Mouse (Mus musculus): ENCODE measurements at regions not wholly inside any gene's neighbourhood (a gene's known extent, or its start where the extent isn't known, plus 50 kb on each side); places are given as distances from the start of the nearest gene placed in this dataset.
"Not testable (repeated sequence)": the region's sequence is repeated elsewhere in the genome, so short reads cannot be mapped to it uniquely, and the experiment has no call there.

DNA sequence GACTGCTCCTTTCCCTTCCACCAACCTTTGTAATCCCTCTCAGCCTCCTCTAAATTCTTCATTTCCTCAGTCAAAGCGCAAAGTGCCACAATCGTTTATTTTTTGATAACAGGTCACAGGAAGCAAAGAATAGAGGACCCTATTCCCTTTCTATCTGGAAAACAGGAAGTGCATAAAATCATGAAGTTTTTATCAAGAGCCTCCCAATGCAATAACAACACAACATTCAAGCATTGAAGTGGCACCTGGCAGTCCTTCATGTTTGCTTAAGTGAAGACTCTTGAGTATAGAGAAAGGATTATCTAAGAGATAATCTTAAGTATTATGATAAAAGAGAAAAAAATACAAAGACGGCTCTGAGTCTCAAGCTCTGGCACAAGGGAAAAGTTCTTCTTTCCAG is 111.9 kb downstream of the Ibtk start:
- CTCF ChIA-PET = no interaction called here
- POLR2A ChIA-PET = no interaction called here

DNA sequence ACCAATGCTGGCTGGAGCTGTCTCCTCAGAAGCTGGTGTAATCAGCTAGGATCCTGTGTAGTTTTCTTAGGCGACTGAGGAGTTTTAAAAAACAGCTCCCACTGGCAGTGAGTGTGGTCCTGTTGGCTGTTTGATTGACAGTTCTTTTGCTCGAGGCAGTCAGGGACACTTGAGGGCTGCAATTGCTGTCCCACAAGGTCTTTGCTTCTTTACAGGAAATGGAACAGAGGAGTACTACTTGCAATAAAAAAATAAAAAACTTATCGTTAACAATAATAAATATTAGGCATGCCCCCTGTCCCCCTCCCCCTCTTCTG is 113.0 kb downstream of the Ibtk start:
- POLR2A ChIA-PET = no interaction called here
- CTCF ChIA-PET = no interaction called here

DNA sequence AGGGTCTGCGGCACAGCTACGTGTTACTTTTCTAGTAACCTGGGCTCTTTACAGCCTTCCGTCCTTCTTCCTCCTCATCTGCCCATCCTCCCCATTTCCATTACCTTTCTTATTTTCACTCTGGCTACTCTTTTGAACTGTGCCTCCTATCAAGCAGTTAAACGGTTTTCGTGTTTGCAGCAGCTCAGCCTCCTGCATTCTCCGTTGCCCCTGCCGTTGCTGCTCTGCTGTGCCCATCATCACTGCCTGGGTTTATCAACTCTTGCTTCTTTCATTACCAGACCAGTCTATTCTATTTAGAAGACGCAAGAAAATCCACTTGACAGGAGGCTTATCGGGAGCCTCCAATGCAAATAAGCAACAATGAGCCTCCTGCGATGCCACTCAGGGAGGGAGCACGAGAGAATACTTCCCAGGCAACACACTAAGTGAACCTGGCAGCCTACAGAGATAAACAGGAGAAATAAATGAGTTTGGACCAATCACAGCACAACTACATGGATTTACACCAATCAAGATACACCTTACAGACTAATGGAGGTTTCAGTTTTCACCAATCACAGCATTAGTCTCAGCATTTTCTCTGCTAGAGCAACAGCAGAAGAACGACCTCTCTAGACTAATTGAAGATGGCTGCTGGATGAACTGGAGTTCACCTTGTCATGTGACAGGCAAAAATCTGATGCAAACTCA is 113.5 kb downstream of the Ibtk start:
- ChIA-PET POLR2A (no interaction called here), CTCF (no interaction called here)

DNA sequence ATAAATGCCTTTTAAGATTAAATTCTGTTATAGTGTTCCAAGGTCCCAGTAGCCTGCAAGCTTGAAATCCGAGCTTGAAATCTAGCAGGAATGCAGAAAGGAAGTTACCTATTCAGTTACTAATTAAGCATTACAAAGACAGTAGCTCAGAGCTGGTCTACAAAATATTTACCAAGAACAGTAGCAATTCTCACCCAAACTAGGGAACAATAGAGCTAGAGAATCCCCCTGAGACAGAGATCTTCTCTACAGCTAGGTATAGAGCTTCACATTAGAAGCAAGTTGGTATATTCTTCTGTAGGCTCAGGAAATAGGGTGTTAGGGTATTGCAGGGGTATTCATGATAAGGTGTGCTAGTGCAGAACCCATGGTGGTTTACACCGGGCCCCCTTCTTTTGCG is 114.3 kb downstream of the Ibtk start:
- CTCF ChIA-PET = not testable (repeated sequence)
- POLR2A ChIA-PET = interaction anchor here in 1 of 4 experiments (0.7 kb wide), 1 partner anchor 55 kb away, joined by 3 read pairs; no protein-coding TSS in a partner anchor

DNA sequence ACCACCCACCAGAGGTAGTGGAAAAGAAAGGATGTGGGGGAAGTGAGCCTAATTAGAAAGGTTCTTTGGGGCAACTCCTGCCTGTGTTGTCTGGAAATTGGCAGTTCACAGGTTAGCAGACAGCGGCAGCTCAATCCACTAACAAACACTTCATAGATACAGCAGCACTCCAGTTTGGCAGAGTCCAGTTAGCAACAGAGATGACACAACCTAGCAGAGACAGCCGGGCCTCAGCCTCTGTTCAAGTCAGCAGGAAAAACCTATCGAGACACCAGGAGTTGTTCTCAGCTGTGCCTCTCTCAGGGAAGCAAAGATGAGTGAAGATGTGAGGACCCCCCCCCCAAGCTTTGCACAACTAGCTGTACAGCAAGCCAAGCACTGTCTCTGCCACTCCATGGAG is 131.2 kb downstream of the Ibtk start:
- ChIA-PET POLR2A (interaction anchor here in 1 of 4 experiments (0.6 kb wide), 1 partner anchor 129 kb away, joined by 5 read pairs; no protein-coding TSS in a partner anchor), CTCF (no interaction called here)

DNA sequence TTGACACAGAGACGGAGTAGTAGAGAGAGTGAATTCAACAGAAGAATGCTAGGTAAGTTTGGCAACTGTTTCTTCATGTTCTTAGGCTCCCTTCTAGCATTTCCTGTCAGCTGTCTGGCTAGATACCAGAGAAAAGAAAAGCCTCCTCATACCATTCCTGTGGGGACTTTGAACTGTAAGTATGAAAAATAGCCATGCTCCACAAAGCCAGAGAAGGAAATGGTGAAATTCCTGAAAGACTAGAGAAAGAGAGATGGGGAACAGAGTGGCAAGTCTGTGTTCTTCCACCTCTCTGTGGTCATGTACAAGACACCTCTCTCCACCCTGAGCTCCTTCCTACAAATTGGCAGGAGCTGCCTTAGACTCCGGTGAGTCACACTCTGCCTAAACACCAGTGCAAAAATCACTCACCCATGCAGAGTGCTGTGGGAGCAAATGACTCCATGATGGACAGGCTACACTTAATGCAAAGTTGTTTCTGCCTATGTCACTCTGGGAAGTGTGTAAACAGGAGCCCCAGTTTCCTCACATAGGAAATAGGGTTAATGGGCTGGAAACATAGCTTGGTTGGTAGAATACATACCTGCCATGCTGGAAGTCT is 131.9 kb downstream of the Ibtk start:
- ChIA-PET POLR2A (no interaction called here), CTCF (interaction anchor here in 1 of 4 experiments (0.6 kb wide), 1 partner anchor 49 kb away, joined by 6 read pairs; no protein-coding TSS in a partner anchor)

DNA sequence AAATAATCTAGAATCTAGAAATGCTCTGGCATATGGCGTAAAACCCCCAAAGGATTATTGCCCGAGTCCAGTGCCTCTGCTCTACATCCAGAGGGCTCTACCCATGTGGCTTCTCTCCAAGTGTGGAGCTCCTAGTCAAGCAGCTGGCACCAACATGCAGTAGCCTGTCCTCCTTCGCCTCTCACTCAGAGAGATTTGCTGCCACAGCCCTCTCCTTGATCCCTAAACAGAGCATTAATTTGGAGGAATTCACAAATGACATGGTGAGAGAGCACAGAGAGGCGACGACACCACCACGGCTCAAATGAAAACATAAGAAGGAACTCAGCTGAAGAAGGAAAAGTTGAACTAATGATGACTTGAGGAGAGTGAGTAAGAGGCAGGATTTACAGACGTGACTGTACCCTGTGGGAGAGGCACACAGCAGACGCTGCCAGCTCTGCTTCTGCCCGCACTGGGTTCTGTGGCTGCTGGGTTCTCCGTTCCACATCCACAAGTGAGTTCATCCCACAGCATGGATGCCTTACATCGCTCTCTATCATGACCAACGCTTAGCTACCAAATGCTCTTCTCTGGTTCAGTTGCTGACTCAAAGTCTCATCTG is 132.8 kb downstream of the Ibtk start:
- POLR2A ChIA-PET = no interaction called here
- CTCF ChIA-PET = no interaction called here

DNA sequence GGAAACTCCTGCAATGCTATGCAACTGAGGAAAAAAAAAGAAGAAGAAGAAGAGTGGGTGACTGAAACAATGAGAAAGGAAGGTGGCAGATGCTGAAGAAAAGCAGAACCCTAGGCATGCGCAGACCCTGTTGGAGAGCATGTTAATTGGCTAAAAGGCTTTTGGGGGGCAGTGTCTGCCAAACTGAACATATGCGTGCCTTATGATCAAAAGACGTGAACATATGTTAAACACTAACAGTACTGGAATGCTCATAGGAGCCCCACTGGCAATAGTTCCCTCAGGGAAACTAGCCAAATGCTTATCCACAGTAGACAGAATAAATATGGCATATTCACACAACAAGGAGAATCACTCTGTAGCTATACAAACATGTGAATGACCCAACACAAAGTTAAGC is 140.0 kb downstream of the Ibtk start:
- ChIA-PET CTCF (no interaction called here), POLR2A (no interaction called here)

DNA sequence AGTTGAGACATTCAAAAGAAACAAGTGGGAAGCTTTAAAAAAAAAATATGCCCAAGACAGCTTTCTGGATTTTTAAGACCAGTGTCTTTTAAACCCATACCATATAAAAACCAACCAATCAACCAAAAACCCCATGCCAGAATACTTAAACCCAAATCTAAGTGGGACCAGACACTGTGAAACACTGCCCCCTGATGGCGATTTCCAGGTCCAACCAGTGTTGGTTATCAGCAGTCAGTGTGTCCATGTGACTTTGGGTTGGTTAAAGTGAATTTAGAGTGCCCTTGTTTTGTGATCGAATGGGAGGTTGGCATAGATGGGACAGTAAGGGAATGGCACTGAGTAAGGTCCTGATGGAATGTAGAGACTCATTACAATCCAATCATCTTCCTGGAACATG is 152.2 kb downstream of the Ibtk start:
- CTCF ChIA-PET = no interaction called here
- POLR2A ChIA-PET = no interaction called here

DNA sequence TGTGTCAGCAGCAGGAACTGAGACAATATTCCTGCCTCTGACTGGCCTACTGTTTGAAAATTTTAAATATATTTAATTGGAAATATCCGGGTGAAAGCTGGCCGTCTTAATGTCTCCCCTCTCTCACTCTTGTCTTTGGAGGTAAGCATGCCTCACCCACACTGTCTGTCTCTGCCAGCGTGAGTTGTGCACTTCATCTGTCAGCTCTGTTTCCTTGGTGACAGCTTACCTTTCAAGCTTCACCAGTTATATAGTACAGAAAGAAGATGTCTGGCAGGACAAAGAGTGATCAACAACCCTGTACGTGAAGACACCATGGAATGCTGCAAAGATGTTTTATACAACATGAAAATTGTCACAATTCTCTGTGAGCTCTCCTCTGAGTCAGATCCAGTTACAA is 155.3 kb downstream of the Ibtk start:
- ChIA-PET POLR2A (no interaction called here), CTCF (interaction anchor here in 1 of 4 experiments (0.6 kb wide), 1 partner anchor 128 kb away, joined by 3 read pairs; no protein-coding TSS in a partner anchor)

DNA sequence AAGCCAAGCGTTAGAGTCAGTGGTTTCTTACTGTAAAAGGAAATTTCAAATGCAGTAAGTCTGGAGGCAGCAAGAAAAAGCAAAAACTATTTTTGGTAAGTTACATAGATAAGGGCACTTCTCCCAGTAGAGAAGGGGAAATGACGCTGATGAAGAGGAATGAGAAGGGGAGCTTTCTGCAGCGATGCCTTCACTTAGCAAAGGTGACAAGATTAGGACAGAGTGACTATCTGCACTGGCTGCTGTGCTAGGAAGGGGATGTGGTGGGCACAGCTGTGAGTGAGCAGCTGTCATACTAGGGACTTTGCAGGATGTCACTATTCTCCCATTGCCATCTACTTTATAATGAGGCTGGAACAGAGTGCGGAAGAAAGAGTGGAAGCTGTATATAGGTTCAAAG is 156.5 kb downstream of the Ibtk start:
- POLR2A ChIA-PET = no interaction called here
- CTCF ChIA-PET = no interaction called here

DNA sequence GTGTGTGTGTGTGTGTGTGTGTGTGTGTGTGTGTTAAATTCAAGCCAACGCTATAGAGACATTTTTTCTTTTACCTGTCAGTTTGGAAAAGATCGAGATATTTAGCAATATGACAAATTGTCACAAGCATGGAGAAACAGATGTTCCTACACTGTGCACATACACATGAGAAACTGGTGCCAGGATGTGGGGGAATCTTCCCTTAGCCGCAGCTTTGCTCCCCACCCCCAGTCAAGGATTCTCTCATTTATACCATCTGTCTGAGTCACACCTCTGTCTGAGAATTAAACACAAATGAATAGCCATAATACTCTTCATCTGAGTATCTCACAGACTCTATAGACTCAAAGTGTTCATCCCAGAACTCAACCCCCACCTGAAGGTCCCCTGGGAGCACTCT is 159.9 kb downstream of the Ibtk start:
- ChIA-PET POLR2A (no interaction called here), CTCF (interaction anchor here in 1 of 4 experiments (0.6 kb wide), 1 partner anchor 31 kb away, joined by 9 read pairs; no protein-coding TSS in a partner anchor)

DNA sequence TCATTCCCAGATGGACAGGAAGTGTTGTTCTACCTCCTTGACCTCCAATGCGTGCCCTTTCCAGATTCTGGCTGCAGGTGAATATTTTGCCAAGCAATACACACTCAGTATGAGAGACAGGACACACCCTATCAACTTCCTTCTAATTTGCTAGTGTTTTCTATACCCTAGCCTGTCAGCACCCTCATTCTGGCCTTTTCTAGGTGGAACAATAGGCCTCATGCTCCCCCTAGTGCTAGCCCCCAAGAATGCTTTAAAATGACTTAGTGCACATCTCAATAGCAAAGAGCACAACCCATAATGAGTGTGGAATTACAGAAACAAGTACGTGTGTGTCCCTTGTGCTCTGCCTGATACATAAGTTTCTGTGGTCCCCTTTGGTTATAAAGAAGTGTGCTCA is 161.1 kb downstream of the Ibtk start:
- POLR2A ChIA-PET = no interaction called here

DNA sequence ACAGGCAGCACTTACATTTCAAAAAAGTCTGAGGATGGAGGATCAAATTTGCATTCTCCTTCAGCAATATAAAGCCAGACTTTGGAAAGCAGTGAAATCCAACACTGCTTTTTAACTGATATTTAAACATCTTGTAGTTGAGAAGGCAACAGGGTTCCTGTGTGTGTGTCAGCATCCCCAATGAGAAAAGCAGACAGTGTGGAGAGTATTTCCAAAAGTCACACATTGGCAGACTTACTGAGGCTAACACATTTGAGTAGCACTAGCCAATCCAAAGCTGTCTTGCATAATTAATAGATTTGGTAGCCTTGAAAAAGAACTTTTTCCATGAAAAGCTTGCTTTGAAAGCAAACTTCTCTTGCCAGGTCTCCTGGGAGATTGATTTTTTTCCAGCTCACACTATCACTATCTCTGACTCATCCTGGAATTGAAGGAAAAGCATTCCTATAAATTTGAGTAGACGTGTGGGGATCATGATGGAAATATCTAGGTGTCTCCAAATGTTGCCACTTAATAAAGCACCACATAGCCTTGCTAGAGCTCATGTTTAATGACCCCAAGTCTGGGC is 168.0 kb downstream of the Ibtk start:
- CTCF ChIA-PET = no interaction called here
- POLR2A ChIA-PET = no interaction called here

More for the DNA sequence above, 161.1 kb downstream of the Ibtk start:
- CTCF ChIA-PET = no interaction called here

DNA sequence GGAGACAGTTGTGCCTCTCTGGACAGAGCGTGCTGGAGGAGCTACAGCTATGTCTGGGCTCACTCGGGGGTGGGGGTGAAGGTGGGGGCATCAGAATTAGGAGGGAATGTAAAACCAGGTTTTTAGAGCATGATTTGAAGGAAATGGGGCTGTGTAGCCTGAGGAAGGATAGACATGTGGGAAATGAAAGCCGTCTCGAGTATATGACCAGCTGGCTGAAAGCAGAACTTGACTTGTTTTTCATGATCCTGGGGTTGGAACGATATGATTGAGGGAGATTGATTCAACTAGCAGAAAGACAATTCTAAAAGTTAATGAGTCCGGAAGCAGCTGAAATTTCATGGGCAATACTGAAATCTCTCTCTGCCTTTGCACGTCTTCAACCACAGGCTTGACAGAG is 171.3 kb downstream of the Ibtk start:
- ChIA-PET POLR2A (no interaction called here), CTCF (interaction anchor here in 1 of 4 experiments (0.6 kb wide), 1 partner anchor 9 kb away, joined by 5 read pairs; no protein-coding TSS in a partner anchor)

DNA sequence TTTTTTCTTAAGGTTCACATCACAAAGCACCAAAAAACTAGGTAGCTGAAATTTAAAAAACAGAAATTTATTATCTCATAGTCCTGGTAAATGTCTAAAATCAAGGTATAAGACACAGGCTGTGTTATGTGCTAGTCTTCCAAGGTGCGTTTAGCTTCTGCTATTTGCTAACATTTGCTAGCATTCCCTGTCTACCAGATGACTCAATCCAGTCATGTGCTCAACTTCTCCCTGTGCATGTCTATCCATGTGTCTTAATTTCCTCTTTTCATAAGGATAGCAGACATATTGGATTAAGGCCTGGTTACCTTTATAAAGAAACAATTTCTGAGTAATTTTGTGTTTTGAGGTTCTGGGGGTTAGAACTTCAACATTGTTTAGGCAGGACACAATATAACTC is 171.8 kb downstream of the Ibtk start:
- POLR2A ChIA-PET = no interaction called here
- CTCF ChIA-PET = interaction anchor here in 1 of 4 experiments (0.6 kb wide), 1 partner anchor 9 kb away, joined by 5 read pairs; no protein-coding TSS in a partner anchor

DNA sequence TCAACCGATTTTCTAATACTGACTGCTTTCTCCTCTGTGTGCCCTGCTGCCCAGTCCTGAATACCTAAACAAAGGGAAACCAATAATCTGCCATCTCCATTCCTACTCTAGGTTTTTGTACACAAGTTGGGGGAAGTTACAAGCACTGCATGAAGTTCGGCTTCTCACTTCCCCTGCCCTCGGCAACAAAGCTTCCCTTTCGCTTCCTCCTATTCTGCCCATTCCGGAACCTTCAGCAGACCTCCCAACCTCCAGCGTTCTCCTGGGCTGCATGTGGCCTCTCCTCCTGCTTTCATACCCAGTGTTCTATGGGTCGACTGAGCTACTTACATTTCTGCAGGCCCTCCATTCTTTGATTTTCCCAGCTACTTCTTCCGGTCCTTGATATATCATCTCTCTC is 180.3 kb downstream of the Ibtk start:
- POLR2A ChIA-PET = interaction anchor here in 1 of 4 experiments (1.1 kb wide), 1 partner anchor 675 kb away, joined by 3 read pairs; no protein-coding TSS in a partner anchor
- CTCF ChIA-PET = interaction anchor here in 1 of 4 experiments (0.6 kb wide), 1 partner anchor 9 kb away, joined by 5 read pairs; no protein-coding TSS in a partner anchor

DNA sequence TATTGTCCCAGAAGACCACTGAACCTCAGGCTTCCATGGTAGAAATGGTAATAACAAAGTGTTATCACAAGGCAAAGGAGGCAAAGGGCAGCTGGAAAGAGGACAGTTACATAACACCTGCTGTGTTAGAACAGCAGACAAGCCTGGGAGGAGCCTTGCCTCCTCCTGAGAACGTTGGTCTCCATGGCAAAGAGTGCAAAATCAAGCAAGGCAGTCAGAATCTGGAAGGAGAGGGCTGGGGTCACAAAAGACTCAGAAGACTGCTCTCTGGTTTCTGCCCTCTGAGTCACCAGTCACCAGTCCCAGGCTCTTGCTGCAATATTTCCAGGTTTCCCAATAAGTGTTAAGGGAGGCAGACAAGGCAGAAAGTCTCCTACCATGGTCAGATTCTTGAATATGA is 197.3 kb downstream of the Ibtk start:
- POLR2A ChIA-PET = no interaction called here

DNA sequence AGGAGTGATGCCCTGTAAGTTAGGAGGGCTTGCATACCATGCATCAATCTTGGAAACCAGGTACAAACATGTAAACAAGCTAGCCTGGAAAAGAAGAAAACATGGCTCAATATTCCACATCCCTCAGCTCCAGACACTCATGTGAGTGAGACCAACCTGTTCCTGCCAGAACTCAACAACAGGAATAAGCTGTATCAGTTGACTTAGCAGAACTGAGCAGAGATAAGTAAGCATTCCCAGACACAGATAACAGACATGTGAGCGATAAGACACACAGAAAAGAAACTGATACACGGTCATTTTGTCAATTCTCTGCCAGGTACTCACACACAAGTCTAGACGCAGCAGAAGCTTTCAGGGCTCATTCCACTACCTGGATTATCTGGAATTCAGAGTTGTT is 198.7 kb downstream of the Ibtk start:
- ChIA-PET CTCF (no interaction called here), POLR2A (no interaction called here)

More for the DNA sequence above, 197.3 kb downstream of the Ibtk start:
- CTCF ChIA-PET = no interaction called here

DNA sequence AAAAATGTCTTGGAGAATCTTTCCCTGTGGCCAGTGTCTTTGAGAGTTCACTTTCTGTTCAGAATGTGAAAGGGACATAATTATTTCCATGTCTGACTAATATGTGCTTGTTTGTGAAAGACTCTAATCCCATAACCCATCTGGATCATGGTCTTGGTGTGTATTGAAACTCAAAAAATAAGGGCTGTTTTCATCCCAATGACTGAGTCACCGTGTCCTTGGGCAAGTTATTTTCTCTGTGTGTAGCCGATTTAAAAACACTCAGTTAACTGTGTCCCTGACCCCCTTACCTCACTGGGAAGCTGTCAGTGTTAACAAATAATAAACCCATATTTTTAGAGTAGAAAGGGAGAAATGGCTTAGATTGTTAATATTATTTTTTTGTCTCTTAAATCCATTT is 202.9 kb downstream of the Ibtk start:
- CTCF ChIA-PET = no interaction called here
- POLR2A ChIA-PET = no interaction called here

DNA sequence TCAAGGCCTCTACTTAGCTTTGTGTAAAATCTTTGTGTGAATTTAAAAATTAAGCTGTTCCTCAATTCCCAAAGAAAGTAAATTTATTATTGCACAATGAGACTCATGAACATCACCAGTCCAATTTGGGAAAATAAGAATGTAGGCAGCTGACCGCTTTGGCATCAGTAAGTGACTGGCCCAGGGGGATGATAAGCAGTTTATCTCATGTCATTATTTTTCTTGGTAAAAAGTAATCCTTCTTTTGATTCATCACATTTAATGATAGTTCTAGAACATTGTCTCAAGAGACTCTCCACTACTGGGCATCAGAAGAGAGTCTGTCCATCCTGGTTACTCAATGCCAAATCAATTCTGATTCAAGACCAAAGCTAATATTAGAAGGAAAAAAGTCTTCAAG is 203.6 kb downstream of the Ibtk start:
- ChIA-PET POLR2A (no interaction called here), CTCF (no interaction called here)

Data from embryonic stem cell, embryonic (primary cell).